Mouse (Mus musculus) activated CD4-positive, CD25-positive, alpha-beta regulatory T cell, adult 4 months (primary cell): ENCODE data around the gene Id3. TPM values are rescaled to one million over a fixed set of nuclear protein-coding genes. Genes with fewer than 3 reads are reported as not detected.

Experiments
- ATAC-seq: one replicate; pipeline ENCODE4 v1.8.0; 2017
- polyA plus RNA-seq, 2 experiments: library from polyadenylated mRNA; unstranded; fragments of 100-300 nt; shearing (Covaris generic); gene quantifications; one replicate each; pipeline ENCODE4 v1.2.1; 2017

Gene Id3
- polyA plus RNA-seq, 2 experiments from 2014 or later = 281 to 355 TPM

DNA sequence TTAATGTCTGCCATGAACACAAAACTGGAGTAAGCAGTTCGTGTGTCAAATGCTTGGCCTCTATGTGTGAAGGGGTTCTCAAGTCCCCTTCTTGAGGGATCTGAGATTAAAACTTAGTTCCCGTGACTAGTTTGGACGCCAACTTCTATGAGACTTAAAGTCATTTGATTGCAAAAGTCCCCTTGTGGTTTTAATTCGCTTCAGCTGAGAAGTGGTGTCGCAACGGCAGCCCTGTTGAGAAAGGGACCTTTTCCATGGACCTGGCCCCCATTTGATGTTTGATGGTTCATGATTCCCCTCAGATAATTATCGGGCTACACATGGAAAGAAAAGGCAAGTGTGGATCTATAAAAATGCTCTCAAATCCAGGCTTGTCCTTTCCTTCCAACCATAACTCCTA lies 36.2 kb downstream of the Id3 start:
- ATAC-seq = no peak

- peak; percentile 50 for ATAC-seq
These were observed 36.7 kb downstream of the Id3 start for GRCm38 (mm10) chr4:136179998-136180397.

DNA sequence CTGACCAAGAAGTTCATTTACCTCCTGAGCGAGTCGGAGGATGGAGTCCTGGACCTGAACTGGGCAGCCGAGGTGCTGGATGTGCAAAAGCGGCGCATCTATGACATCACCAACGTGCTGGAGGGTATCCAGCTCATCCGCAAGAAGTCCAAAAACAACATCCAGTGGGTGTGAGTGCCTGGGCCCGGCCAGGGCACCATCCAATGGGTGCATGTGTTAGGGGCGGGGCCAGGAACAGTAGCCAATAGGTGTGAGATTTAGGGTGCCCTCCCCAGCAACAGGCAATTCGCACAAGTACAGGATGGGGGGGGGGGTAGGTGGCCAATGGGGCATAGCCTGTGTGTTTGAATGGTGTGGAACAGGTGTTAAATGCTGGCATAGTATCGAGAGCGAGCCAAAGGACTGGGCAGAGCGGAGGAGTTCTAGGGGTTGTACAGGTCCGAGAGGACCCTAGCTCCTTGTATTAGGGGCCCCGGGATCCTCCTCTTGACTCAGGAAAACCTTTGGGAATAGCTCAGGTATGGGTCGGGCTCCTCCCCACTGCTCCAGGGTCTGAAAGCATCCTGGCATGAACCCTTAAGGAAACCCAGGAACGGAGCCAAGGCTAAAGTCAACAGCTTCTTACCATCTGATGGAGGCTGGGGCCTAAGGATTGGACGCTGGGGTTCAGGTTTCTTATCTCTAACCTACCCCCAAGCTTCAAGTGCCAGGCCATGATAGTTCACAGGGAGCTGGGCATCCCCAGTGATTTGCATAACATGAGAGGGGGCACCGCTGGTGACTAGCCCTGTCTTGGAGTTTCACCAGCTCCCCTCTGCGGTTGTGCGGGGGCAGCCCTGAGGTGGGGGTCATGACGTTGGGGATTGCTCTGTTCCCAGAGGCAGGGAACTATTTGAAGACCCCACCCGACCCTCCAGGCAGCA lies 37.4 kb downstream of the Id3 start:
- ATAC-seq = peak; percentile 82

DNA sequence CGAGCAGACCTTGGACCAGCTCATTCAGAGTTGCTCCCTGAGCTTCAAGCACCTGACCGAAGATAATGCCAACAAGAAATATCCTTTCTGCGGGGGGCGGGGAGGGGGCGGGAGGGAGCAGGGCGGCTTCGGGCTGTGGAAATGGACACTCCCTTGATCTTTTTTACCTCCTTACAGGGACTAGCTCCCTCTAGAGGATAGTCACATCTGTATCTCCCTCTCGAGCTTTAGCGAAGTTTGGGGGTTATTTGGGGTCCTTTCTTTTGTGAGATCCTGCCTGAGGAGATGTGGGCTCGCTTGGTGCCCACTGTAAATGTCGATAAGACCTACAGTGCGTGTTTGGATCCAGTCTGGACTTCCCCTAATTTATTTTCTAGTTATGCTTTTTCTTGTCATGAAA lies 38.1 kb downstream of the Id3 start:
- ATAC-seq = no peak

GRCm38 (mm10) chr4:136185375-136185774 lies 42.1 kb downstream of the Id3 start:
- no peak for ATAC-seq

DNA sequence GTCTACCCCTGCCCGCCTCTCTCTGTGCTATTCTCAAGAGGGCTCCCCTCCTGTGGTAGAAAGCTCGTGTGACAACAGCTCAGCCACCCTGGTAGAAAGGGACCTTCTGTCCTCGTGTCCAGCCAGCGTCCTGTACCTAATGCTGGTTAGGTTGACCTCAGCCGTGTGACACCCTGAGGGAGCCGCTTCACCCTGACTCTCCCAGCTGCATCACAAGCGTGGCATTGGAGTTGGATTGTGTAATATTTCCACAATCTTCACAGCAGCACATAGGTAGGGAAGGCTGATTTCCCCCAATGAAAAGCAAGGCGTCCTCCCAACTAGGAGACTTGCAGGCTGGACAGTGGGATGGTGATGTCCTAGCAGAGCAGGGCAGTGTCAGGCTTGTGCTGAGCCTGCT lies 43.0 kb downstream of the Id3 start:
- no peak for ATAC-seq

GRCm38 (mm10) chr4:136186739-136187472 lies 43.6 kb downstream of the Id3 start:
- no peak for ATAC-seq

- no peak for ATAC-seq
These were observed 45.9 kb downstream of the Id3 start for GRCm38 (mm10) chr4:136188973-136189737.

DNA sequence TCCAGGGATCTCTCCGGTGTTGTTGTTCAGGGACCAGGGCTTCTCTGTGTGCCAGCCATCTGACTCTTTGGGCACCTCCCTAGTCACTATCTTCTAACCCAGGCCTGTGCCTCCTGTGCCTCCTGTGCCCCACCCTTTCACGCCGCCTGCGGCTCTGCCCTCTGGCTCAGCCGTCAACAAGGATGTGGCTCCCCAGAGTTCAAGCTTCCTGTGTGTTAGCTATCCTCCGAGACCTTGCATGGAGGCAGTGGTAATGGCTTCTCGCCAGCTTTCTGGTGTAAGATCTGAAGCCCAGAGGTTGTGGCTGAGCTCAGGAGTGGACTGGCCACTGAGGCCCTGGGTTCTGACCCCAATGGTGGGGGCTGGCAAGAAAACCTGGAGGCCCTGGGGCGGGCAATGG lies 46.6 kb downstream of the Id3 start:
- ATAC-seq = peak; percentile 98

GRCm38 (mm10) chr4:136193571-136193970 lies 50.3 kb downstream of the Id3 start:
- ATAC-seq = no peak

DNA sequence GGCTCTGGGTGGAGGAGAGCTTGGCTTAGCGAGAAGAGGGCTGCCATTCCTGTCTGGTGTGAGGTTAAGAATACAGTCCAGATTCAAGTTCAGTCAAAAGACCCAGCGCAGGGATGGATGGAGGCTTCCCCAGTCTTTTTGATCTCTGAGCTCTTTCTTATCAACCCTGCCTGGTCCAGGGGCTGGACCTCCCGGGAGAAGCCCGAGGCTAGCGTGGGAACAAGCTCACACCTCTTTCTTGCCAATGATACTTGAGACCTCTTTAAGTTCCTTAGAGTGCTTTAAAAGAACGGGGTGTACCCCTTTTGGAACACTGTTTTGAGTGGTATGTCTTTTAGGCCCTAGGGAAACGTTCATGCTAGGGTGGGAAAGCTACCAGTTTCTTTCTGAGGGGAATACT lies 51.7 kb downstream of the Id3 start:
- ATAC-seq = no peak

Other genes starting within 250 kb of the Id3 start
- 1 to 10 TPM; 4.9 to 7.9 TPM for gene Cnr2, start 248.1 kb upstream of the Id3 start, polyA plus RNA-seq
- gene Fuca1, start 222.8 kb upstream of the Id3 start, polyA plus RNA-seq = 10 to 100 TPM; 74.0 to 98.1 TPM
- 10 to 100 TPM; 73.0 to 74.3 TPM for gene Hmgcl, start 197.0 kb upstream of the Id3 start, polyA plus RNA-seq
- 10 to 100 TPM; 14.3 to 22.8 TPM for gene Gale, start 179.8 kb upstream of the Id3 start, polyA plus RNA-seq
- 10 to 100 TPM; 80.4 to 88.8 TPM for gene Lypla2, start 170.9 kb upstream of the Id3 start, polyA plus RNA-seq
- gene Pithd1, start 156.2 kb upstream of the Id3 start, polyA plus RNA-seq = 1 to 10 TPM; 7.7 to 8.8 TPM
- 10 to 100 TPM; 50.0 to 57.9 TPM for gene Eloa, start 121.7 kb upstream of the Id3 start, polyA plus RNA-seq
- 1,000 to 10,000 TPM; 1,145 to 1,405 TPM for gene Rpl11, start 90.1 kb upstream of the Id3 start, polyA plus RNA-seq
- 10 to 100 TPM; 22.0 to 34.6 TPM for gene E2f2, start 28.9 kb downstream of the Id3 start, polyA plus RNA-seq
- under 1 TPM in 1 of 2 experiments, not detected in 1; 0.25 TPM for gene Asap3, start 62.9 kb downstream of the Id3 start, polyA plus RNA-seq
- gene Tcea3, start 104.2 kb downstream of the Id3 start, polyA plus RNA-seq = under 1 TPM in 1 of 2 experiments, not detected in 1; 0.58 TPM
- gene Zfp46, start 141.2 kb downstream of the Id3 start, polyA plus RNA-seq = 1 to 10 TPM; 9.4 to 9.5 TPM
- gene Hnrnpr, start 167.4 kb downstream of the Id3 start, polyA plus RNA-seq = 10 to 100 TPM; 80.8 to 97.7 TPM